Mouse (Mus musculus) layer of hippocampus, postnatal 10 days (tissue): Measurements from ENCODE around the gene Lzic. TPM values are rescaled to one million over a fixed set of nuclear protein-coding genes. Genes with fewer than 3 reads are reported as not detected.

Experiments
- DNase-seq, 2 experiments: peaks; one replicate each; pipeline ENCODE4 v3.0.0; 2021; ENCODE audit warnings: low spot score in 2 of 2
- microRNA-seq, 2 experiments: library from miRNA; unstranded; fragments of <30 nt; microRNA quantifications; one replicate each; pipeline ENCODE4 v1.2.0; 2021
- total RNA-seq, 2 experiments: library from RNA; stranded (reverse); gene quantifications; 2 replicates each; pipeline ENCODE4 v1.2.3; 2021

Gene Lzic
- total RNA-seq, 2 experiments from 2014 or later, result 35.7 to 36.4 TPM

- no peak for DNase-seq
Measured at GRCm38 (mm10) chr4:149525170-149525569, 40.1 kb downstream of the Lzic start.

DNA sequence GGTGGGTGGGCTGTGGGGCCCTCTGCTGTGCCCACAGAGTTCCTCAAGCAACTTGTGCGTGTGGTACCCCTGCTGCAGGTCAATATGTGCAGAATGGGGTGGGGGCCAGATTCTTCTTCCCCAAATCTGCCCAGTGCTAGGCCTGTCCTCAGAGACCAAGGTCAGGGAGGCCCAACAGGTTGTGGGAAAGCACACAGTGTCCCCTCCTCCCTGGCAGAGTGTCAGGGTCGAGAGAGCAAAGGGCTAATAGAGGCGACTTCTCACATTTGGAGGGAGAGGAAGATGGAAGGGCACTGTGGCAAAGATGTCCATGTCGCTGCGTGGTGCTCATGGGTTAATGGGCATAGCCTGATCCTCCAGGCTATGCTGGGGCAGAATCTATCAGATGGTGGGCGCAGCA lies 40.8 kb downstream of the Lzic start:
- DNase-seq, result no peak

DNA sequence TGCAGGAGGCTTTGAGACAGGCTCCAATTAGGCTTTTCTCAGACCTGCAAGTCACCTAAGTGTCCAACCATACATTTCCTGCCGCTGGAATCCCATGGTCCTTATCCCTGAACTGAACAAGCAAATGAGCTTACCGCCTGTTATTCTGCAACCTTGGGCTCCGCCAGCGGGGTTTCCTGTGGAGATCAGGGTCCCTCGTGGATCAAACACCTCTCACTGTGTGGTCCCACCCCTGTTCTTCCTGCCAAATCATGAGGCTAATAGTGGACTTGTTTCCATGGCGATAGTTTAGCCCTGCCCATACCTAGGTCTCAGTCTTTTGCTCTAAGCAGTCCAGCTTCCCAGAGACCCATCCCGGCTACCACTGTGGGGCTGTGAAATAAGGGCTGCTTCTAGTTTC lies 41.3 kb downstream of the Lzic start:
- no peak for DNase-seq

GRCm38 (mm10) chr4:149527621-149528354 lies 42.8 kb downstream of the Lzic start:
- DNase-seq, result no peak

DNA sequence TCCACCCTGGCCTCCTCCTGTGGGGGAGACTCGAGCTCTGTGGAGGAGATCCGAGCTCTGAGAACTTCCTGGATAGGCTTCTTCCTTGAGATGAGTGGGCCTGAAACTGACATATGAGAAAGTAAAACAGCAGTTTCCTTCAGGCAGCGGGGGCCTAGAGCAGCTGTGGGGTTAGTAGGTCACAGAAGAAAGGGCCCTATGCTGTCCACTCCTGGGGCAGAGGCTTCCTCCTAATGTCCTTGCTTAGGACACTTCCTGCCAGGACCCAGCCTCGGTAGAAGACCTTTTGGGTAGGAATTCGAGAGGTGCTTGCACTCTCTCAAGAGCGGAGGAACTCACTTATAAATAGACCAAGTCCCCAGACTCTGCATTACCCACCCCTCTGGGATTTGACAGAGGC lies 44.7 kb downstream of the Lzic start:
- no peak for DNase-seq

GRCm38 (mm10) chr4:149539441-149539840 lies 54.4 kb downstream of the Lzic start:
- no peak for DNase-seq

DNA sequence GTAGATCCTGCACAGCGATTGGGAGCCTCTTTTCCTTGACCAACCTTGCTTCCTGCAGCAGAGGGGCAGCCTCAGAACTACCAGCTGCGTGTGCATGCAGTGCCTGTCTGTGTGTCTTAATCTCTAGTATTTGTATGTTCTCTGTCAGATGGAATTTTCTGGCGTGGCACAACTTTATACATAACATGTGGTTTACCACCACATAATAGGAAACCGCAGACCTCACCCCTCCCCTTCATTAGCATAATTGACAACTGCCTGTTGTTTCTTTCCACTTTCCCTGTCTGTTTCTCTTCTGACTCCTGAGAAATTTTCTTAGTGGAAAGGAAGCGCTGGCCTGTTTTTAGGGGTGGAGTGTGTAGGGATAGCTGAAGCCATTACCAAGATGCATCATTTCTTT lies 56.9 kb downstream of the Lzic start:
- no peak for DNase-seq

- no peak for DNase-seq
Measured at GRCm38 (mm10) chr4:149542431-149542830, 57.4 kb downstream of the Lzic start.

DNA sequence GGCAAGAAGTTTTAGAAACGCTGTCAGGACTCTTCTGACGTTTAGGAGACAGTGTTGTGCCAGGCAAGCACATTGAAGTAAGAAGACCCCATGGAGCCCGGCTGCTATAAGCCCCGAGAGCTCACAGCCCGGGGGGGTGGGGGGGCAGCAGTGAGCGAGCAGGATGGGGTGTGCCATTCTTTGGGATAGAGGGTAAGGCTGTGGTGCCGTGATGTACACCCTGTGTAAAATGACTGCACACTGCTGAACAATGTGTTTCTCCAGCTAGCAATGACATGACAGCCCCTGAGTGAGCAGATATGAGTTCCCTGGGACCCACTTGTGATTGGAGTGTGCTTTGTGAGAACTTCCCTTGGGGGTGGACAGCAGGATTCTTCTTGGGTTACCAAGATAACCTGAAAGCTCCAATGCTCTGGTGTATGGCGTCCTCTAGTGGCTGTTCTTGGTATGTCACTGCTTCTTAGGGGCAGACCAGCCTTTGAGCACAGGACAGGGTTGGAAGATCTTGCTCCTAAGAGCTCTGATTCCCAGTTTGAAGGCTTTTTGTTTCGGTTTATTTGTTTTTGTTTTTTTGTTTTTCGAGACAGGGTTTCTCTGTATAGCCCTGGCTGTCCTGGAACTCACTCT lies 58.0 kb downstream of the Lzic start:
- peak; percentile 92 to 94 for DNase-seq

- no peak for DNase-seq
Measured at GRCm38 (mm10) chr4:149544892-149545291, 59.9 kb downstream of the Lzic start.

Small RNA genes within 50 kb of the gene (microRNA-seq; reads per million reads assigned to microRNA genes)
- gene Mir5616, result 0 to 0.45 reads per million in 2 experiments

Other genes starting within 250 kb of the Lzic start
- 100 to 1,000 TPM; 402 to 413 TPM for gene Kif1b, start 177.5 kb upstream of the Lzic start, total RNA-seq
- 100 to 1,000 TPM; 113 to 119 TPM for gene Ube4b, start 58.5 kb upstream of the Lzic start, total RNA-seq
- not detected for gene Rbp7, start 30.3 kb upstream of the Lzic start, total RNA-seq
- gene Tmem274, start 7.9 kb upstream of the Lzic start, total RNA-seq, result not detected
- 1 to 10 TPM; 6.5 to 7.6 TPM for gene Nmnat1, start within 50 bp of the Lzic start, total RNA-seq
- 10 to 100 TPM; 75.4 to 82.9 TPM for gene Ctnnbip1, start 33.0 kb downstream of the Lzic start, total RNA-seq
- 100 to 1,000 TPM; 726 TPM for gene Clstn1, start 101.2 kb downstream of the Lzic start, total RNA-seq
- gene Pik3cd, start 217.3 kb downstream of the Lzic start, total RNA-seq, result 10 to 100 TPM; 28.6 to 30.4 TPM